Mouse (Mus musculus) kidney, embryonic 14.5 days (tissue): ENCODE results near the gene Wwox. TPM values are rescaled to one million over a fixed set of nuclear protein-coding genes. Genes with fewer than 3 reads are reported as not detected.
A peak's percentile ranks its signal among the peaks of the same experiment; 100 is the strongest.

Experiments used
- ATAC-seq: fragments of 200-750 bp; cut with Nextera tagmentation; 2 replicates; pipeline ENCODE4 v1.8.0; 2017; ENCODE audit warnings: moderate number of reproducible peaks, mild to moderate bottlenecking, moderate TSS enrichment, moderate library complexity; ENCODE audit not compliant: low FRiP score, low TSS enrichment
- H3K27ac ChIP-seq: fragments of 300-500 bp; sonication (generic); 2 replicates; pipeline ENCODE4 v1.5.1; 2014; ENCODE audit warnings: low read depth, mild to moderate bottlenecking, low read length, moderate library complexity, mixed read lengths
- H3K27me3 ChIP-seq: fragments of 300-500 bp; sonication (generic); 2 replicates; pipeline ENCODE4 v1.6.1; 2014; ENCODE audit warnings: mild to moderate bottlenecking, low read length; ENCODE audit not compliant: control insufficient read depth, insufficient read depth
- H3K36me3 ChIP-seq: fragments of 300-500 bp; sonication (generic); 2 replicates; pipeline ENCODE4 v1.6.1; 2014; ENCODE audit warnings: low read length, mixed read lengths; ENCODE audit not compliant: control insufficient read depth, insufficient read depth
- H3K4me1 ChIP-seq: fragments of 300-500 bp; sonication (generic); 2 replicates; pipeline ENCODE4 v1.6.1; 2014; ENCODE audit warnings: low read length, mixed read lengths; ENCODE audit not compliant: control insufficient read depth, insufficient read depth
- H3K4me2 ChIP-seq: fragments of 300-500 bp; sonication (generic); replicated peaks from 2 replicates; pipeline ENCODE4 v1.6.1; 2014; ENCODE audit warnings: low read depth, mild to moderate bottlenecking, low read length
- H3K4me3 ChIP-seq: fragments of 300-500 bp; sonication (generic); 2 replicates; pipeline ENCODE4 v1.5.1; 2014; ENCODE audit warnings: mild to moderate bottlenecking, low read length
- H3K9ac ChIP-seq: fragments of 300-500 bp; sonication (generic); 2 replicates; pipeline ENCODE4 v1.6.1; 2014; ENCODE audit warnings: low read depth, mild to moderate bottlenecking, low read length, moderate library complexity
- H3K9me3 ChIP-seq: fragments of 300-500 bp; sonication (generic); 2 replicates; pipeline ENCODE4 v1.6.1; 2016; ENCODE audit warnings: low read length; ENCODE audit not compliant: control insufficient read depth
- WGBS: fragments of 180-500 bp; shearing (Covaris S2); extraction: QIAGEN DNeasy Blood & Tissue Kit; methylation state at CpG from one replicate; pipeline ENCODE4 v1.1.7; 2014; 5-methylcytosine and 5-hydroxymethylcytosine counted together
- polyA plus RNA-seq: library from polyadenylated mRNA; unstranded; fragments of >200 nt; fragmentation: Nextera tagmentation; extraction: Ambion mirVana; gene quantifications from 2 replicates; pipeline ENCODE4 v1.2.1, GENCODE M21; 2014

Wwox gene
- polyA plus RNA-seq, 1 experiment from 2014 or later, result 17.0 TPM

DNA sequence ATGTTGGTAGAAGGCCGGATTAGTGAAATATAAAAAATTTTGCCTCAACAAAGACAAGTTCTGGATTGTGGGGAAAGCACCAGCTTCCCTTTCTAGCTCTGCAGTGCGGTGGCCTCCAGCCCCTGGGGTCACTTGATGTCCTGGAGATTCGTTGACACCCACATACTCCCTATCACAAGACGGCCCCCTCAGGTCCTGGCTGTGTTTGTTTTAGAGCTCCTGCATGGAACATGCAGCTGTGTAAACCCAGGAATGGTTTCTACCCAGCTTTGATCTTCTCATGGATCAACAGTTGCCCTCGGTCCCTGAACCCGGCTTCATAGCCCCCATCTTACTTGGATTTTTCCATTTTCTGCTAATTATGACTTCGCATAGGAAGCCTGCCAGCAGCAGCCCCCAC is 171.6 kb downstream of the Wwox start:
- peaks cover 20% of the 10 kb centered on the region for H3K4me1 ChIP-seq
- no peaks in the 10 kb centered on the region for H3K36me3 ChIP-seq
- H3K4me3 ChIP-seq, result no peak overlapping the region
- H3K27ac ChIP-seq, result no peak overlapping the region
- 12% methylated on average over 7 of the region's 7 CpGs for WGBS
- no peak overlapping the region for H3K9ac ChIP-seq
- ATAC-seq, result peak; percentile 73; the same call in 1 of the 2 replicates
- no peaks in the 10 kb centered on the region for H3K9me3 ChIP-seq
- no peak overlapping the region for H3K4me2 ChIP-seq
- no peaks in the 10 kb centered on the region for H3K27me3 ChIP-seq

DNA sequence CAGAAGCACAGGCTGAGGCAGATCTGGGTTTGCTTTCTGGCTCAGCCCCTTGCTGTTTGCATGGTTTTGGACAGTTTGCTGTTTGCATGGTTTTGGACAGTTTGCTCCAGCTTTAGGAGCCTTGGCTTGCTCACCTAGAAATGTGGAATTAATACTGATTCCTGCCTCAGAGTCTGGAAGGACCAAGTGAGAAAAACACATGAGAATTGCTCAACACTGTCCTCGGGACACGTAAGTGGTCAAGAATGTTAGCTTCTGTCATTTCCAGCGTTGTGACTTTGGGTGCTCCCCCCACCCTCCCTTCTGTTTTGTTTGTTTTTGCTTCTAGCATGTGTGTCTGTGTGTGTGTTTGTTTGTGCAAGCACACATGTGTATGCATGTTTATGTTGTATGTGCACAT is 172.6 kb downstream of the Wwox start:
- Histone ChIP-seq H3K4me1 (peaks cover 20% of the 10 kb centered on the region), H3K4me3 (no peak overlapping the region), H3K27ac (no peak overlapping the region), H3K9me3 (no peaks in the 10 kb centered on the region), H3K36me3 (no peaks in the 10 kb centered on the region), H3K4me2 (no peak overlapping the region), H3K9ac (no peak overlapping the region), H3K27me3 (no peaks in the 10 kb centered on the region)
- ATAC-seq, result no peak
- 87% methylated on average over 3 of the region's 3 CpGs for WGBS

GRCm38 (mm10) chr8:114615413-114615812 is 176.0 kb downstream of the Wwox start:
- Histone ChIP-seq H3K27me3 (no peaks in the 10 kb centered on the region), H3K4me2 (no peak overlapping the region), H3K9me3 (no peaks in the 10 kb centered on the region), H3K4me1 (peaks cover 29% of the 10 kb centered on the region), H3K4me3 (no peak overlapping the region), H3K9ac (no peak overlapping the region), H3K36me3 (no peaks in the 10 kb centered on the region), H3K27ac (no peak overlapping the region)
- ATAC-seq, result no peak
- 78% methylated on average over 4 of the region's 4 CpGs for WGBS

GRCm38 (mm10) chr8:114615908-114616307 is 176.5 kb downstream of the Wwox start:
- Histone ChIP-seq H3K27ac (no peak overlapping the region), H3K27me3 (no peaks in the 10 kb centered on the region), H3K9me3 (no peaks in the 10 kb centered on the region), H3K36me3 (no peaks in the 10 kb centered on the region), H3K9ac (no peak overlapping the region), H3K4me1 (peaks cover 25% of the 10 kb centered on the region), H3K4me2 (no peak overlapping the region), H3K4me3 (no peak overlapping the region)
- WGBS, result 91% methylated on average over 6 of the region's 6 CpGs
- no peak for ATAC-seq

DNA sequence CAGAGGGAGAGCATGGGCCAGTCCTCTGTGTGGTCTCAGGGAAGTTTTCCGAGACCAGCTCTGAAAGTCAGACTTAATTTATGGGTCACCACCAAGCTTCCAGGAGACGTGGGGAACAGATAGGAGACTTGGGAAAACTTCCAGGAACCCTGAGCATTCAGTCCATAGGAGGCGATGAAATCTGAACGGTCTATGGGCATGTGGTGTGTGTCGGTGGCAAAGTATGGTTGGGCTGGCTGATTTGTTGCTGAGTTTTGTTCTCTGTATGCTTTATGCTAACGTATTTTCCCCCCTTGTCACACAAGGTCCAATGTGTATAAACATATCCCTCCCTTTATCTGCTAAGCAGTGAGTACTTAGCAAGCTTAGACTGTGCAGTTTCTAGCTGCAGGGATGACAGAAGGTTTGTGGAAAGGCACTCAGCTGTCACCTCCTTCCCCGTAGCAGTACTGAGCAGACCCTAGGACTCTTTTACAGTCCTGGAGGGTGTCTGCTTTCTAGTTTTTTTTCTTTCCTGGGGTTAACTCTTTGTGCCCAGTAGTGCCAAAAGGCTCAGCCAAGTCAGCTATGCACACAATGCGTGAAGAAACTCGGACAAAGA is 179.6 kb downstream of the Wwox start:
- Histone ChIP-seq H3K36me3 (no peaks in the 10 kb centered on the region), H3K27me3 (no peaks in the 10 kb centered on the region), H3K27ac (no peak overlapping the region), H3K4me3 (no peak overlapping the region), H3K9me3 (no peaks in the 10 kb centered on the region), H3K4me1 (peaks cover 9% of the 10 kb centered on the region; the same call in 1 of the 2 replicates), H3K4me2 (no peak overlapping the region), H3K9ac (no peak overlapping the region)
- WGBS, result 22% methylated on average over 9 of the region's 9 CpGs
- 0 out of 2 replicates have a peak, but pooled peaks have one; percentile 35 for ATAC-seq

- no peaks in the 10 kb centered on the region for H3K9me3 ChIP-seq
- no peaks in the 10 kb centered on the region for H3K27me3 ChIP-seq
- no peaks in the 10 kb centered on the region for H3K36me3 ChIP-seq
- no peak overlapping the region for H3K4me3 ChIP-seq
- no peak overlapping the region for H3K27ac ChIP-seq
- ATAC-seq, result no peak
- WGBS, result 88% methylated on average over 6 of the region's 6 CpGs
- H3K4me1 ChIP-seq, result no peaks in the 10 kb centered on the region
- no peak overlapping the region for H3K9ac ChIP-seq
- no peak overlapping the region for H3K4me2 ChIP-seq
Observed at GRCm38 (mm10) chr8:114625402-114625801, 185.9 kb downstream of the Wwox start.

GRCm38 (mm10) chr8:114626897-114627296 is 187.4 kb downstream of the Wwox start:
- no peak overlapping the region for H3K9ac ChIP-seq
- H3K4me3 ChIP-seq, result no peak overlapping the region
- H3K9me3 ChIP-seq, result no peaks in the 10 kb centered on the region
- H3K36me3 ChIP-seq, result no peaks in the 10 kb centered on the region
- H3K27ac ChIP-seq, result no peak overlapping the region
- H3K4me1 ChIP-seq, result 0 out of 2 replicates have a peak, but pooled peaks cover 4% of the 10 kb centered on the region
- H3K27me3 ChIP-seq, result no peaks in the 10 kb centered on the region
- 79% methylated on average over 9 of the region's 9 CpGs for WGBS
- no peak overlapping the region for H3K4me2 ChIP-seq
- ATAC-seq, result no peak

DNA sequence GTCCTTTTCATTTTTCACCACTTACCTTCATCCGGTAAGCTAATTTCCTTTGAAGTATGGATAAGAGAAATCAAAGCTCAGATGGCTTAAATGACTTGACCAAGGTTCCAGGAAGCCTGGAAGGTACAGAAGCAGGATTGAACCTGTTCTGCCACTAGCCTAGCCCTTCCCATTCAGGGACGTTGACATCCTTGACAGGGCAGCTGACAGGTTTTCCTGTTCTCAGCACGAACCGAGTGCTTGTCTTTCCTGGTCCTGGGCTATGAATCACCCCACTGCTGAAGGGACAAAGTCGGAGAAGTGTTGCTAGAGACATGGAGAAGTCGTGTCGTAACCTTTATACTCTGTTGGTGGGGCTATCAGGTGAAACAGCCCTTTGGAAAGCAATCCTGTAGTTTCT is 190.3 kb downstream of the Wwox start:
- Histone ChIP-seq H3K4me1 (0 out of 2 replicates have a peak, but pooled peaks cover 4% of the 10 kb centered on the region), H3K9me3 (no peaks in the 10 kb centered on the region), H3K27ac (no peak overlapping the region), H3K4me3 (no peak overlapping the region), H3K4me2 (no peak overlapping the region), H3K27me3 (no peaks in the 10 kb centered on the region), H3K9ac (no peak overlapping the region), H3K36me3 (no peaks in the 10 kb centered on the region)
- 49% methylated on average over 7 of the region's 7 CpGs for WGBS
- ATAC-seq, result no peak

GRCm38 (mm10) chr8:114631087-114631486 is 191.6 kb downstream of the Wwox start:
- no peak overlapping the region for H3K4me2 ChIP-seq
- H3K4me3 ChIP-seq, result no peak overlapping the region
- ATAC-seq, result no peak
- H3K27me3 ChIP-seq, result no peaks in the 10 kb centered on the region
- no peak overlapping the region for H3K9ac ChIP-seq
- H3K36me3 ChIP-seq, result no peaks in the 10 kb centered on the region
- H3K27ac ChIP-seq, result no peak overlapping the region
- H3K4me1 ChIP-seq, result 0 out of 2 replicates have a peak, but pooled peaks cover 4% of the 10 kb centered on the region
- 22% methylated on average over 6 of the region's 6 CpGs for WGBS
- H3K9me3 ChIP-seq, result no peaks in the 10 kb centered on the region
